Mouse (Mus musculus): ENCODE results near the gene Enpp3. TPM values are rescaled to one million over a fixed set of nuclear protein-coding genes. Genes with fewer than 3 reads are reported as not detected.

Enpp3 gene
- polyA plus RNA-seq, 1 experiment from 2014 or later, result 6.1 TPM

GRCm38 (mm10) chr10:24727478-24727877 is 115.1 kb downstream of the Enpp3 start:
- H3K4me1 ChIP-seq, result 0 out of 2 replicates have a peak, but pooled peaks cover 6% of the 10 kb centered on the region
- no peak for ATAC-seq (ENCODE audit: insufficient number of reproducible peaks, low FRiP score, low TSS enrichment, low read depth)
- H3K4me2 ChIP-seq (replicated peaks), result no peak overlapping the region
- H3K27ac ChIP-seq (replicated peaks), result no peak overlapping the region
- no peaks in the 10 kb centered on the region for H3K27me3 ChIP-seq
- 93% methylated on average over 4 of the region's 4 CpGs for WGBS
- no peaks in the 10 kb centered on the region for H3K9me3 ChIP-seq (replicated peaks)
- H3K36me3 ChIP-seq, result no peaks in the 10 kb centered on the region
- no peak overlapping the region for H3K4me3 ChIP-seq (replicated peaks)
- no peak overlapping the region for H3K9ac ChIP-seq

DNA sequence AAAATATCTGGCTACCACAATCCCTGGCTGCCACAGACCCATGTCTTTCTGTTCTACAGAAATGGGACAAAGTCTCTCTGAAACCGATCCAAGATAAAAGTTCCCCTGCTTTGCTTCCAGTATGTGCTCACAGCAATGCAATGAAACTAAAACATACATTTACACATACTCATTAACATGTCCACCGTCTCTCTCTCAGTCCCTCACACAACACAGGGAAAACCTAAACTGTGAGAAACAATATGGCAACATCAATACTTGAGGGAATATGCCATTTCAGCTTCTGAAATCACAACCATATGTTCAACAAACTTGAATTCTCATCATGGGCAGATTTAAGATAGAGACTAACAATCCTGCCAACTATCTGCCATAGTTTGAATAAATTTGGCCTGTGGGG is 117.4 kb downstream of the Enpp3 start:
- Histone ChIP-seq H3K4me2 (replicated peaks) (no peak overlapping the region), H3K9ac (no peak overlapping the region), H3K4me3 (replicated peaks) (no peak overlapping the region), H3K4me1 (no peaks in the 10 kb centered on the region), H3K27me3 (no peaks in the 10 kb centered on the region), H3K36me3 (no peaks in the 10 kb centered on the region), H3K27ac (replicated peaks) (no peak overlapping the region), H3K9me3 (replicated peaks) (no peaks in the 10 kb centered on the region)
- WGBS, result 66% methylated on average over 2 of the region's 2 CpGs
- ATAC-seq (ENCODE audit: insufficient number of reproducible peaks, low FRiP score, low TSS enrichment, low read depth), result no peak

Other genes starting within 250 kb of the Enpp3 start
- gene Ccn2, start 247.4 kb downstream of the Enpp3 start, polyA plus RNA-seq (2015; fragmentation: Nextera tagmentation; extraction: Ambion mirVana), result 21.8 and 22.3 TPM in 2 replicates
- 7.5 and 7.8 TPM in 2 replicates for gene Enpp1, start 130.7 kb downstream of the Enpp3 start, polyA plus RNA-seq (2015; fragmentation: Nextera tagmentation; extraction: Ambion mirVana)
- gene Med23, start 27.2 kb upstream of the Enpp3 start, polyA plus RNA-seq (2015; fragmentation: Nextera tagmentation; extraction: Ambion mirVana), result 18.1 and 19.4 TPM in 2 replicates
- gene Arg1, start 84.7 kb upstream of the Enpp3 start, polyA plus RNA-seq (2015; fragmentation: Nextera tagmentation; extraction: Ambion mirVana), result 11.1 and 16.0 TPM in 2 replicates

All from embryonic facial prominence, embryonic 15.5 days (tissue).